Mouse (Mus musculus) 3T3-L1 (cell line): Measurements from ENCODE around the gene Ifi206.

Experiments
- DNase-seq: peaks from one replicate; pipeline ENCODE4 v3.0.0-alpha.2; 2015; ENCODE audit warnings: low read depth, low spot score

The Ifi206 gene

GRCm38 (mm10) chr1:173418936-173419621 lies 71.8 kb downstream of the Ifi206 start:
- DNase-seq = peak; percentile 35

- DNase-seq = no peak
These were observed 72.3 kb downstream of the Ifi206 start for GRCm38 (mm10) chr1:173418516-173418915.
